Mouse (Mus musculus) erythroblast, embryonic 14.5 days (primary cell): ENCODE measurements around the gene Fam168b. TPM values are rescaled to one million over a fixed set of nuclear protein-coding genes. Genes with fewer than 3 reads are reported as not detected.

Source experiments
- H3K27me3 ChIP-seq: 2 replicates; pipeline ENCODE4 v1.6.1; 2012; ENCODE audit warnings: inconsistent platforms; ENCODE audit not compliant: control insufficient read depth
- H3K36me3 ChIP-seq: 2 replicates; pipeline ENCODE4 v1.6.1; 2012; ENCODE audit warnings: mild to moderate bottlenecking, inconsistent platforms; ENCODE audit not compliant: control insufficient read depth
- H3K4me1 ChIP-seq: 2 replicates; pipeline ENCODE4 v1.6.1; 2012; ENCODE audit warnings: inconsistent platforms; ENCODE audit not compliant: control insufficient read depth
- H3K4me3 ChIP-seq: replicated peaks from 2 replicates; pipeline ENCODE3; 2012; ENCODE audit warnings: moderate library complexity, mild to moderate bottlenecking, inconsistent platforms
- H3K9me3 ChIP-seq: 2 replicates; pipeline ENCODE4 v1.6.1; 2012; ENCODE audit warnings: low read length, inconsistent platforms, mixed read lengths; ENCODE audit not compliant: control insufficient read depth
- GATA1 ChIP-seq: IDR thresholded peaks from 2 replicates; pipeline ENCODE4 v1.6.1; 2012; ENCODE audit warnings: low read length, inconsistent platforms, mixed read lengths
- TAL1 ChIP-seq: IDR thresholded peaks from 3 replicates; pipeline ENCODE4 v1.6.1; 2012; ENCODE audit warnings: low read length, inconsistent platforms, mixed read lengths
- polyA plus RNA-seq: library from polyadenylated mRNA; stranded (reverse); fragments of >175 nt; gene quantifications from 2 replicates; pipeline ENCODE4 v1.2.3, GENCODE M21; 2012

Fam168b gene
- polyA plus RNA-seq, 1 experiment = 5.2 TPM

DNA sequence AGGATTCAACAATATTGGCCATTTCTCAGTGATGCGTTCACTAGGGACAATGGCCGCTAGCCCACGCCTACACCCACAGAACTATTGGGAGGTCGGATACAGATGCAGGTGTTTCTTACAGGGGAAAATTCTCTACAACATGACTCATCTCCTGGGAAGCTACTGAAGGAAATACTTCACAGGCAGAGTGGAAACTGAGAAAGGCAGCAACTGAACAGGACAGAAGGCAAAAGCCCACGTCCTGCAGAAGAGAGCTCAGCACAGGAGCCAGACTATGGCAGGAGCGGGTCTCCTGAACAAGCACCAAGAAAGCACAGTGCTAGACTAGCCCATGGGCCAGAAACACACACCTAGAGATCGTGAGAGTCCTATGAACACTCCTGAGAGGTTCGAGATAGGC, 18.7 kb downstream of the Fam168b start:
- Histone ChIP-seq H3K9me3 (no peaks in the 10 kb centered on the region), H3K27me3 (no peaks in the 10 kb centered on the region), H3K36me3 (peaks cover 96% of the 10 kb centered on the region), H3K4me3 (no peak overlapping the region), H3K4me1 (no peaks in the 10 kb centered on the region)
- no peak for TF ChIP-seq GATA1
- TF ChIP-seq TAL1 = no peak

DNA sequence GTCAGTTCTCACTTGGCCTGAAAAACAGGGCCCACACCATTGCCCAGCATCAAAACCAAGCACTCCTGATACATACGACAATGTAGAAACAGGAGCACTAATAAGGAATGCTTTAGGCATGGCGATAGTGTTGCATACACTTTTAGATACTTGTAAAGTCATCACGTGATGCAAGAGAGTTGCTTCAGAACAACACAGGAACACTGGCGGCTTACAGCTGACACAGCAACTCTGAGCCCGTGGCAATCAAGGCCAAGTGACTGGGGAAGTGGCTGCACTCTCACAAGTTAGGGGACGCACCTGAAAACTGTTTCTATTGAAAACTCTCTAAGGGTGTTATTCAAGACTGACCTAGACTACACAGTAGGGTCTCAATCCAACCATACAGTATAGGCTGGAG, 19.5 kb downstream of the Fam168b start:
- Histone ChIP-seq H3K36me3 (peaks cover 96% of the 10 kb centered on the region), H3K27me3 (no peaks in the 10 kb centered on the region), H3K9me3 (no peaks in the 10 kb centered on the region), H3K4me3 (no peak overlapping the region), H3K4me1 (no peaks in the 10 kb centered on the region)
- no peak for TF ChIP-seq TAL1
- TF ChIP-seq GATA1 = no peak

DNA sequence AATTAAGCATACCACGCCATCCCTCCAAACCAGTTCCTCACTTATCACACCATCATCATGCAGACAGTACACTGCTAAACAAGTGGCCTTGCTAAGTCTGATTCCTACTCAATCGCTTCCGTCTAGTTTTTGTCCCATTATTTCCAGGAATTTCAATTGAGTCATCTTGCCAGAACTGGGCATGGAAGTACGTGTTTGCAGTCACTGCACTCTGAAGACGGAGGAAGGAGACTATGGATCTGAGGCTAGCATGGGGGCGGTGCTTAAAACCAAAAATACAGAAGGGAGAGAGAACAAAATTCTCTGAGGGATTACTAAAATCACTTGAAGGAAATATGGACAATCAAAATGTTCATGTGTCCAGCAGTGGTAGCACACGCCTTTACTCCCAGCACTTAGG, 20.1 kb downstream of the Fam168b start:
- H3K4me1 ChIP-seq = no peaks in the 10 kb centered on the region
- H3K4me3 ChIP-seq = no peak overlapping the region
- H3K36me3 ChIP-seq = peaks cover 97% of the 10 kb centered on the region
- no peak for TF ChIP-seq GATA1
- no peak for TF ChIP-seq TAL1
- H3K9me3 ChIP-seq = no peaks in the 10 kb centered on the region
- H3K27me3 ChIP-seq = no peaks in the 10 kb centered on the region

DNA sequence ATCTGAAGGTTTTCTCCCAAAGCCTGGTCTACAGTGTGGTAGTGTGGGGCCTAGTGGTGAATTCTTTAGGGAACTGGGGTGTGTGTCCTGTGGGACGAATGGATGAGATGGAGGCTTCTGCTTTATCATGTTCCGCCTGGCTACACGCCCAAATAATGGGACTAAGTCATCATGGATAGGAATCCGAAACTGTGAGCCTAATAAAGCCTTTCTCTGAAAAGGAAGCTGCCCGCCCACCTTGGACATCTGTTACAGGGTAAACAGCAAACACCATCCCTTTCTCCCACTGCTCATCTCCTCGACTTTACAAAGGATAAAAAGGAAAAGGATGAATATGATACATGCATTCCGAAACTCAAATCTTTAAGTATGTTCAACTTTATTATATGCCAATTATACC, 20.9 kb downstream of the Fam168b start:
- Histone ChIP-seq H3K4me1 (no peaks in the 10 kb centered on the region), H3K27me3 (no peaks in the 10 kb centered on the region), H3K9me3 (no peaks in the 10 kb centered on the region), H3K36me3 (peaks cover 97% of the 10 kb centered on the region), H3K4me3 (no peak overlapping the region)
- TF ChIP-seq TAL1 (no peak), GATA1 (no peak)

DNA sequence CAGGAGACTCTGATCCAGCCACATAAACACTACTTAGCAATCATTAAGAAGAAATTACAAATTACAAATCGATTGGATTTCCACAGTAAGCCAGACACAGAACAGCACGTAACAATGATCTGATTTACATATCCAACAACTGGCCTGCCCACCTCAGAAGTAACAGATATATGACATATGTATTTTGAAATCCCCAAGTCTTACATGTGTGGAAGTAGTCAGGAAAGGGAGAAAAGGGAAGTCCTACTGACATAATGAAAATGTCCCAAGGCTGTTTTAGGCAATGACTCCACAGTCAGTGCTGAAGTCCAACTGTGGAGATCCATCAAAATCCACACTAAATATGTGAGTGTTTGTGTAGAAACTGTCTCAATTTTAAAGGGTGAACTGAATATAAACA, 21.5 kb downstream of the Fam168b start:
- H3K36me3 ChIP-seq = peaks cover 97% of the 10 kb centered on the region
- TF ChIP-seq TAL1 = no peak
- no peak for TF ChIP-seq GATA1
- H3K9me3 ChIP-seq = no peaks in the 10 kb centered on the region
- H3K4me3 ChIP-seq = no peak overlapping the region
- no peaks in the 10 kb centered on the region for H3K27me3 ChIP-seq
- H3K4me1 ChIP-seq = no peaks in the 10 kb centered on the region

DNA sequence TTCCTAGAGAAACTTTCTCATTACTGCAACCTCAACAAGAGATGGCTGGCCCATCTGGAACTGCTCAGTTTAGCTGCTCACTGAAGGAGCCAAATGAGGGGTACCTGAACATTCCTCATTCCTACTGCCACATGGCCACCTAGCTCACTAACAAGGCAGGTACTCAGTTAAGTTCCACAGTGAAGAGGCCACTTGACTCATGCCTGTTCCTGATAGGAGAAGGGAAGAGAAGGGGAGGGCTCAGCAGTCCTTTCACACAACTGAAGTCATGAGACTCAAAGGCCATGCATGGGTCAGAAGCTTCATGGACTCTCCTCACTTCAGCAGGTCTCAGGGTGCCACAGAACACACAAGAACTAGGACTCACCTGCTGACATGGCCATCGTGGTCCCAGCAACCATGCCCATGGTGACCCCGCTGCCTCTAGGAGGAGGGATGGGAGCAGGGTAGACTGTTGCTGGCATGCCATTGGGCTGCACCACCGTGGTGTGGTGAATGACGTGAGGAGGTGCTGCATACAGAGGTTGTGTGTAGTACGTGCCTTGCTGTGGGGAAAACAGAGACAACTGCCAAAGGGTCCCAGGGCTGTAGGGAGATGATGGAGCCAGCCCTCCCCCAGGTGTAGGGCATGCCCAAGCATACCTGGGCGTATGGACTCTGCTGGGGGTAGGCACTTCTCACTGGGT, 23.5 kb downstream of the Fam168b start:
- H3K9me3 ChIP-seq = no peaks in the 10 kb centered on the region
- no peaks in the 10 kb centered on the region for H3K27me3 ChIP-seq
- no peak overlapping the region for H3K4me3 ChIP-seq
- TF ChIP-seq TAL1 (no peak), GATA1 (no peak)
- H3K4me1 ChIP-seq = no peaks in the 10 kb centered on the region
- peaks cover 97% of the 10 kb centered on the region for H3K36me3 ChIP-seq

DNA sequence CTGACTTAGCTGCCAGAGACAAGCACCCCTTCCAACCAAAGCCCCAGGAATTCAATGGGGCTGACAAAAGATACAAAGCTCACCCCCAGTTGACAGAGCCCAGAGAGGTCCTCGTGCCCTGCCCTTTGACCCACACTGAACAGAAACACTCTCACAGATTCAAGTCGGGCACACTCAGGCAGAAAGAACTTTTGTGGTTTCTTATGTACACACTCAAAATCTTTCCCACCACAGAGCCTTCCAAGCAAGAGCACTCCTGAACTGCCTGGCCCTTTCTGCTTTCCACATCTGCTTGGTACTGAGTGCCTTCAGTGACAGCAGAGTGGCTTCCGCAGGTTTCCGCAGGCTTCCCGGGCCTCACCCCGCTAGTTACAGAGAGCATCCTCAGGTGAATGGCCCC, 27.0 kb downstream of the Fam168b start:
- H3K9me3 ChIP-seq = no peaks in the 10 kb centered on the region
- H3K27me3 ChIP-seq = no peaks in the 10 kb centered on the region
- no peaks in the 10 kb centered on the region for H3K4me1 ChIP-seq
- TF ChIP-seq TAL1 (no peak), GATA1 (no peak)
- peaks cover 100% of the 10 kb centered on the region for H3K36me3 ChIP-seq
- H3K4me3 ChIP-seq = no peak overlapping the region

DNA sequence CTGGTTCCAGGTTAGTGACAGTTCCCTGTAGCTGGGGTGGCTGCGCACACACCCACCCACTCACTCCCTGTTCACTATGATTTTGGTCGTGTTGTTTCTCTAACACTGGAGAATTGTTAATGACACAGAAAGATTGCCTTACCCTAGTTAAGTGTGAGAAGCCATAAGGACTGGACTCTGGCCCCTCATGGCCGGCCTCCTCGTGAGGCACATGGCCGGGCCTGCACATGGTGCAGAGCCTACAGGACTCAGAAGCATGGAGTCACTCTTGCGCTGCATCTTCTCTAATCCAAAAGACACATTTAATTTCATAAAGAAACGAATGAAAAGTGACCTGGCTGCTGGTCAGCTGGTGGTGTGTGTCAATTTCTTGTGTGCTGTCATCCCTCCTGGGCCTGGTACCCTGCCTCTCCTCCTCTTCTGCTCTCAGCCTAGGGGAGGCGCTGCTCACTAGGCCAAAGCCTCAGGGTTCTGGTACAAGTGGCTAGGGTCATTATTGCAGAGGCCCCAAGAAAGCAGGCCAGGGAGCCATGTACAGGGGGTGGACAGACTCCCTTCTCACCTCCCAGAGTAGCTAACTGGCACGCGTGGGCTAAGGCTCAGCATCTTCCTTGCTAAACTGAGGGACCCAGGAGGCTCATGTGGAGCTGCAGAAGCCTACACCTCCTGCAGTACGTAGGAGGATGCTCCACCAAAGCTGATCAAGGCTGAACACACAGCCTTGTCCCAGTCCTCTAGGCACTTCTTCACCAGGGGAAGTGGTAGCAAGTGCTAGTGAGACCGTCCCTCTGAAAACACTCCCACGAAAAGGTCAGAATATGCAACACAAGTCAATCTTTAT, 30.2 kb downstream of the Fam168b start:
- Histone ChIP-seq H3K9me3 (no peaks in the 10 kb centered on the region), H3K4me1 (no peaks in the 10 kb centered on the region), H3K36me3 (peaks cover 87% of the 10 kb centered on the region), H3K27me3 (no peaks in the 10 kb centered on the region), H3K4me3 (no peak overlapping the region)
- no peak for TF ChIP-seq GATA1
- no peak for TF ChIP-seq TAL1

DNA sequence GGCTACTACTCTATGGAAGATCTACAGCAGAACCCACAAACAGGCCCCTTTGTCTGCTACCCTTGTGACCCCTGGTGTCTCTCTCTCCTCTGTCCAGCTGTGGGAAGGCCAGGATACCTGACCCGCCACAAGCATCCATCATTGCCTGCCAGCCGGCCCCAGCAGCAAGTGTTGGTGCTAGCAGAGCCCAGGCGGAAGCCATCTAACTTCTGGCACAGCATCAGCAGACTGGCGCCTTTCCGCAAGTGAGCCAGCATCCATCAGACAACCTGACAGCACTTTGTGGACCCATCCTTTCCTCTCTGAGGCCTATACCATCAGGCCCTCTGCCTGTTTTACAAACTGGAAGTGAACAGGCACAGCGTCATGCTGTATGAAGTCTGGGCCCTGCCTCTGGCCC, 31.3 kb downstream of the Fam168b start:
- H3K4me3 ChIP-seq = no peak overlapping the region
- H3K36me3 ChIP-seq = peaks cover 76% of the 10 kb centered on the region
- H3K9me3 ChIP-seq = no peaks in the 10 kb centered on the region
- TF ChIP-seq TAL1 (no peak), GATA1 (no peak)
- no peaks in the 10 kb centered on the region; the same call in 1 of the 2 replicates for H3K4me1 ChIP-seq
- H3K27me3 ChIP-seq = no peaks in the 10 kb centered on the region

DNA sequence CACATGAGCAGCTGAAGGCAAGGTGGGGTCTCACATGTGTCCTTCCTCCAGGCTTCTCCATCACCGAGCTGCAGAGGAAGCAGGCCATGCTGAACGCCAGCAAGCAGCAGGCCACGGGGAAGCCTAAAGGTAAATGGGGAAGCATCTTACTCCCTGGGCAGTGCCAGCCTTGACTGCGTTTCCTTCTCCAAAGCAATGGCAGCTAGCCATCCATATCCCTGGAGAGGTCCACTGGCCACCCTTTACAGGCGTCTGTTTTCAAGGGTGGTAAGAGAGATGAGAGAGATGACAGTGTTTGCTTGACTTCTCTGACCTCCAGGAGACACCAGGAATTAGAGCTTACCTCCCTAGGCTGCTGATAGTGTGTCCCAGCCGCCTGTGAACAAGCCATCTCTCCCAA, 31.8 kb downstream of the Fam168b start:
- H3K9me3 ChIP-seq = no peaks in the 10 kb centered on the region
- H3K36me3 ChIP-seq = peaks cover 71% of the 10 kb centered on the region
- TF ChIP-seq TAL1 (no peak), GATA1 (no peak)
- no peak overlapping the region for H3K4me3 ChIP-seq
- no peaks in the 10 kb centered on the region for H3K27me3 ChIP-seq
- H3K4me1 ChIP-seq = peaks cover 4% of the 10 kb centered on the region
